Mouse (Mus musculus): ENCODE measurements around the gene Cers3.

DNA sequence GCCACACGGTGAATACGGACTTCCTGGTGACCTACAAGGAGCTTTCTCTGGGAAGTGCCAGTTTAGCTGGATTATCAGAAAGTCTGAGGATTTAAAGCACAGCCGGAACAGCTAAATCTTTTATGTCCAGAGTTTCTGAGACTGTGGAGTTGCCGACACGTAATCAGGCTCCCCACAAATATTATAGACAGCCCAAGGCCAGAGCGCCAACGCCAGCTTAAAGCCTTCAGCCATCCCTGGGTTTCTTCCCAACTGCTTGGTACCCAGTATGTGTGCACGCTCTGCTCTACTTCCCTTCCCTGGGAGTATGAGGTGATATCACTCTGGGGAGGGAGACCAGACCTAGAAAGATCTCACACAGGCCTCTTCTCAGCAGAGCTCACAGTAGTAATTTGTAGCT lies 10.5 kb downstream of the Cers3 start:
- no peak for TF ChIP-seq CTCF (IDR thresholded peaks at IDR 0.05; ENCODE audit: control insufficient read depth, insufficient read depth, insufficient read length)
- no peak for TF ChIP-seq USF1 (IDR thresholded peaks at IDR 0.05; ENCODE audit: low read depth)
- TF ChIP-seq MAX (IDR thresholded peaks at IDR 0.05): no peak
- TF ChIP-seq CEBPB (IDR thresholded peaks at IDR 0.05; ENCODE audit: low read depth): no peak
- TF ChIP-seq FOSL1 (IDR thresholded peaks at IDR 0.05; ENCODE audit: insufficient read depth, low read length, poor library complexity, severe bottlenecking): no peak

All from C2C12 (cell line).